Mouse (Mus musculus): Measurements from ENCODE around the gene Aifm1. TPM values are rescaled to one million over a fixed set of nuclear protein-coding genes. Genes with fewer than 3 reads are reported as not detected.

Aifm1 gene
- 28.5 and 38.8 TPM in 2 replicates for polyA plus RNA-seq (2014; fragmentation: Nextera tagmentation; extraction: Ambion mirVana)

DNA sequence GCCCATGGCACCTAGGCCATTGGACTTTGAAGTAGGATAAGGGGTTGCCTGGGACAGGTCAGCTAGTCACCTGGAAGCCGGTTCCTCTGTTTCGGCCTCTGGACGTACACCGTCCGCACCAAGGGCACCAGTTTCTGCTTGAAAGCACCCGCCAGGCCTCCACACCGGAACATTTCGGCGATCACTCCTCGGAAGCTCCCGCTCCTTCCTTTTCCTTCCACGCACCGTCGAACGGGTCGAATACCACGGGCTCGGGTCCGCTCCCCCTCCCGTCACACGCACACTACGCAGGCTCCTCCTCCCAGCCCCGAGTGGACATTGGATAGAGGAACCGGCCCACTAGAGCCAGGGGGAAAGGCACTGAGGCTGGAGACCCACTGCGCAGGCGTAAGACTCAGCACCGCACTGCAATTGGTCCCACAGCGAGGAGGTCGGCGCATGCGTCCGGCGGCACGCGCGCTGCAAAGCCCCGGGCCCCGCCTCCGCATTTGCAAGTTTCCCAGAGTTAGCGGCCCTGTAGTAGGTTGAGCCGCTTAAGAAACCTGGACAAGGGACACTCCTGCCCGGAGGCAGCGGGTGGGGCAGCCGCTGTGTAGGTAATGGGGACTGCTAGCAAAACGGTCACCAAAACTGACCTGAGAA, at the start of gene Aifm1:
Gene Aifm1, minus strand, starts transcription at position 398 of the 642 bp plus-strand sequence.
- Histone ChIP-seq H3K36me3 (ENCODE audit: control insufficient read depth, insufficient read depth, low read length) (no peaks in the 10 kb centered on the region), H3K27ac (replicated peaks; ENCODE audit: low read depth, low read length) (0 out of 2 replicates have a peak within 1 kb of the TSS, but pooled peaks have one; percentile 45), H3K27me3 (ENCODE audit: control insufficient read depth, insufficient read depth, low read length) (no peaks in the 10 kb centered on the region), H3K4me2 (ENCODE audit: low read length) (peak within 1 kb of the TSS; percentile 59), H3K4me3 (replicated peaks; ENCODE audit: low read depth, low read length) (peak within 1 kb of the TSS; percentile 48), H3K9ac (replicated peaks; ENCODE audit: low read length) (peak within 1 kb of the TSS; percentile 44; the same call in 1 of the 2 replicates), H3K4me1 (ENCODE audit: control insufficient read depth, insufficient read depth, low read length) (peaks cover 6% of the 10 kb centered on the region; the same call in 1 of the 2 replicates), H3K9me3 (ENCODE audit: control insufficient read depth, low read length) (no peaks in the 10 kb centered on the region)
- DNase-seq, result peak; percentile 94
- peak; percentile 97 for ATAC-seq (ENCODE audit: low FRiP score, low TSS enrichment)
- 25% methylated on average over 45 of the region's 45 CpGs for WGBS

DNA sequence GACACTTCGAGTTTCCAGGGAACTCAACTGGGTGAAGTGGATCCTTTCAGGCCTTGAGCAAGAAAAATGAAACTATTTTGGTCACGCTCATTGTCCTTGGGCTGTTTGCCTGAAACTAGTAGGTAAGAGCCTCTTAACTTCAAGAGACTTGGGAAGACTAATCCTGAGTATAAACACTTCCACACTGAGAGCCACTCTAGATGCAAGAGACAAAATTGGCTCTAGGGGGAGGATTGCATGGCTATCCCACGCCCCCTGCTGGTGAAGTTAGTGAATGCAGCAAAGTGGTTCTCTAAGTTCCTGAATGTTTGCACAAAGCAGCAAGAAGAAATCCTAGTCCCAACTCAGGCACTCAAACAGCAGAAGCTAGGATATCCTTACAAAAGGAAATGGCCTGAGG, 18.8 kb upstream of the Aifm1 start:
- ATAC-seq (ENCODE audit: low FRiP score, low TSS enrichment) (no peak), DNase-seq (peak; percentile 84)
- H3K27ac ChIP-seq (replicated peaks; ENCODE audit: low read depth, low read length), result no peak overlapping the region
- no peaks in the 10 kb centered on the region for H3K27me3 ChIP-seq (ENCODE audit: control insufficient read depth, insufficient read depth, low read length)
- no peaks in the 10 kb centered on the region for H3K36me3 ChIP-seq (ENCODE audit: control insufficient read depth, insufficient read depth, low read length)
- 33% methylated on average over 3 of the region's 3 CpGs for WGBS
- no peaks in the 10 kb centered on the region for H3K9me3 ChIP-seq (ENCODE audit: control insufficient read depth, low read length)
- no peak overlapping the region for H3K4me3 ChIP-seq (replicated peaks; ENCODE audit: low read depth, low read length)
- H3K9ac ChIP-seq (replicated peaks; ENCODE audit: low read length), result no peak overlapping the region
- no peak overlapping the region for H3K4me2 ChIP-seq (ENCODE audit: low read length)
- no peaks in the 10 kb centered on the region for H3K4me1 ChIP-seq (ENCODE audit: control insufficient read depth, insufficient read depth, low read length)

DNA sequence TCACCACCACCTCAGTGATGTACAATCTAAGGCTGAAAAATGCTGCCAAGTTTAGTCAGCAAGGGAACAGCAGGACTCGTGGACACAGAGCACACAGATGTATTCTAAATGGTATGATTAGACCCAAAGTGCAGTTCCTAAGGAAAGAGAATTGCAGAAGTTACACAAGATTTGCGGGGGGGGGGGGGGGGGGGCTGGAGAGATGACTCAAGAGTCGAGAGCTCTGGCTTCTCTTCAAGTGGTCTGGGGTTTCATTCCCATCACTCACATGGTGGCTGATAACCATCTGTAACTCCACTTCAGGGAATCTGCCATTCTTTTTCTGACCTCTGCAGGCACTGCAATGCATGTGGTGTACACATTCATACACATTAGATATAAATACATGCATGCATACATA, 13.1 kb upstream of the Aifm1 start:
- no peak overlapping the region for H3K9ac ChIP-seq (replicated peaks; ENCODE audit: low read length)
- H3K36me3 ChIP-seq (ENCODE audit: control insufficient read depth, insufficient read depth, low read length), result no peaks in the 10 kb centered on the region
- no peaks in the 10 kb centered on the region for H3K9me3 ChIP-seq (ENCODE audit: control insufficient read depth, low read length)
- H3K4me2 ChIP-seq (ENCODE audit: low read length), result no peak overlapping the region
- DNase-seq (no peak), ATAC-seq (ENCODE audit: low FRiP score, low TSS enrichment) (no peak)
- no peak overlapping the region for H3K27ac ChIP-seq (replicated peaks; ENCODE audit: low read depth, low read length)
- H3K27me3 ChIP-seq (ENCODE audit: control insufficient read depth, insufficient read depth, low read length), result no peaks in the 10 kb centered on the region
- H3K4me3 ChIP-seq (replicated peaks; ENCODE audit: low read depth, low read length), result no peak overlapping the region
- WGBS, result 66% methylated on average over 2 of the region's 3 CpGs
- 0 out of 2 replicates have a peak, but pooled peaks cover 7% of the 10 kb centered on the region for H3K4me1 ChIP-seq (ENCODE audit: control insufficient read depth, insufficient read depth, low read length)

- no peak for ATAC-seq (ENCODE audit: low FRiP score, low TSS enrichment)
- no peaks in the 10 kb centered on the region for H3K27me3 ChIP-seq (ENCODE audit: control insufficient read depth, insufficient read depth, low read length)
- no peaks in the 10 kb centered on the region for H3K36me3 ChIP-seq (ENCODE audit: control insufficient read depth, insufficient read depth, low read length)
- no peak overlapping the region for H3K9ac ChIP-seq (replicated peaks; ENCODE audit: low read length)
- 74% methylated on average over 8 of the region's 8 CpGs for WGBS
- no peak overlapping the region for H3K27ac ChIP-seq (replicated peaks; ENCODE audit: low read depth, low read length)
- H3K4me1 ChIP-seq (ENCODE audit: control insufficient read depth, insufficient read depth, low read length), result 0 out of 2 replicates have a peak, but pooled peaks cover 7% of the 10 kb centered on the region
- no peak for DNase-seq
- H3K4me3 ChIP-seq (replicated peaks; ENCODE audit: low read depth, low read length), result no peak overlapping the region
- H3K9me3 ChIP-seq (ENCODE audit: control insufficient read depth, low read length), result no peaks in the 10 kb centered on the region
- H3K4me2 ChIP-seq (ENCODE audit: low read length), result no peak overlapping the region
These were observed 12.5 kb upstream of the Aifm1 start for GRCm38 (mm10) chrX:48525866-48526265.

- DNase-seq, result no peak
- no peak overlapping the region for H3K27ac ChIP-seq (replicated peaks; ENCODE audit: low read depth, low read length)
- 0 out of 2 replicates have a peak, but pooled peaks cover 7% of the 10 kb centered on the region for H3K4me1 ChIP-seq (ENCODE audit: control insufficient read depth, insufficient read depth, low read length)
- no peak overlapping the region for H3K4me2 ChIP-seq (ENCODE audit: low read length)
- H3K36me3 ChIP-seq (ENCODE audit: control insufficient read depth, insufficient read depth, low read length), result no peaks in the 10 kb centered on the region
- H3K27me3 ChIP-seq (ENCODE audit: control insufficient read depth, insufficient read depth, low read length), result no peaks in the 10 kb centered on the region
- WGBS, result 66% methylated on average over 1 of the region's 1 CpGs
- H3K4me3 ChIP-seq (replicated peaks; ENCODE audit: low read depth, low read length), result no peak overlapping the region
- H3K9me3 ChIP-seq (ENCODE audit: control insufficient read depth, low read length), result no peaks in the 10 kb centered on the region
- H3K9ac ChIP-seq (replicated peaks; ENCODE audit: low read length), result no peak overlapping the region
- no peak for ATAC-seq (ENCODE audit: low FRiP score, low TSS enrichment)
These were observed 12.0 kb upstream of the Aifm1 start for GRCm38 (mm10) chrX:48525332-48525731.

DNA sequence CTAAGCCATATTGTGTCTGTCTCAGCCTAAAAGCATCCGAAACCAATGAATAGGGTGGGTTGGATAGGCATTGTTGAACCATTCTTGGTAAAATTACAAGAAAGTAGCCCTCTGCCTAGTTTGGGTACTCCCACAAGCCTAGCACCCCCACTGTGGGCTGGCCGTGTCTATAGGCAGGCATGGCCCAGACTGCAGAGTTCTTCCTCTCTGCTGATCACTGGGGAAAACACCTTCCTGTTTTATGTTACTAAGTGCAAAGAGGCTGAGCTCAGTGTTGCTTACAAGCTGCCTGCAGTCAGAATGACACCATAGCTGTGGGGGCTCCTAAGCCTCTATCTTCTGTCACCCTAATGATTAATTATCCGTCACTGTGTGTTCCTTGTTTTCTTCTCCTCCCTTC, 10.1 kb upstream of the Aifm1 start:
- Histone ChIP-seq H3K27ac (replicated peaks; ENCODE audit: low read depth, low read length) (no peak overlapping the region), H3K4me1 (ENCODE audit: control insufficient read depth, insufficient read depth, low read length) (0 out of 2 replicates have a peak, but pooled peaks cover 7% of the 10 kb centered on the region), H3K4me2 (ENCODE audit: low read length) (peak overlapping the region; percentile 71), H3K27me3 (ENCODE audit: control insufficient read depth, insufficient read depth, low read length) (no peaks in the 10 kb centered on the region), H3K36me3 (ENCODE audit: control insufficient read depth, insufficient read depth, low read length) (no peaks in the 10 kb centered on the region), H3K9ac (replicated peaks; ENCODE audit: low read length) (no peak overlapping the region), H3K9me3 (ENCODE audit: control insufficient read depth, low read length) (no peaks in the 10 kb centered on the region), H3K4me3 (replicated peaks; ENCODE audit: low read depth, low read length) (no peak overlapping the region)
- DNase-seq (no peak), ATAC-seq (ENCODE audit: low FRiP score, low TSS enrichment) (no peak)
- WGBS, result 64% methylated on average over 3 of the region's 3 CpGs

DNA sequence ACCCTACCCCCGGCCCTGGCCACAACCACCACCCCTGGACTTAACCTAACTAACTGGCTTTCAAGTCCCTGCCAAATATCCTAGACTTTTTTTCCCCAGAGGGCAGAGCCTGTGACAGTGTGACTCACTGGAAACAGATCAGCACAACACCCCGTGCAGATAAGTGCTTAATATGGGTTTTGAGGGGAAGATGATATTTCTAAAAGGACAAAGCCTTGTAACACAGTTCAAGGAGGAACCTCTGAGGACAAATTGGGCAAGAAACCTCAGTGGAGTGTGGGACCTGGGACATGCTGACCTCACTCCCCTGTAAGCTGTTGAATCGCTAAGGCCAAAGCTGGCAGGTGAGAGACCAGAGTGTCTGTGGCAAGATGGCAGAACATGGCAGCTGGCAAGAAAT, 8.3 kb upstream of the Aifm1 start:
- no peak for ATAC-seq (ENCODE audit: low FRiP score, low TSS enrichment)
- Histone ChIP-seq H3K27me3 (ENCODE audit: control insufficient read depth, insufficient read depth, low read length) (no peaks in the 10 kb centered on the region), H3K4me3 (replicated peaks; ENCODE audit: low read depth, low read length) (peak overlapping the region; percentile 48), H3K4me1 (ENCODE audit: control insufficient read depth, insufficient read depth, low read length) (0 out of 2 replicates have a peak, but pooled peaks cover 7% of the 10 kb centered on the region), H3K27ac (replicated peaks; ENCODE audit: low read depth, low read length) (no peak overlapping the region), H3K9ac (replicated peaks; ENCODE audit: low read length) (no peak overlapping the region; the same call in 1 of the 2 replicates), H3K9me3 (ENCODE audit: control insufficient read depth, low read length) (no peaks in the 10 kb centered on the region), H3K4me2 (ENCODE audit: low read length) (peak overlapping the region; percentile 71), H3K36me3 (ENCODE audit: control insufficient read depth, insufficient read depth, low read length) (no peaks in the 10 kb centered on the region)
- no peak for DNase-seq
- WGBS, result 83% methylated on average over 3 of the region's 3 CpGs

GRCm38 (mm10) chrX:48519549-48520085, 6.3 kb upstream of the Aifm1 start:
- no peak for ATAC-seq (ENCODE audit: low FRiP score, low TSS enrichment)
- no peaks in the 10 kb centered on the region for H3K9me3 ChIP-seq (ENCODE audit: control insufficient read depth, low read length)
- peak overlapping the region; percentile 95 for H3K27ac ChIP-seq (replicated peaks; ENCODE audit: low read depth, low read length)
- 21% methylated on average over 20 of the region's 20 CpGs for WGBS
- peak overlapping the region; percentile 71 for H3K4me2 ChIP-seq (ENCODE audit: low read length)
- H3K9ac ChIP-seq (replicated peaks; ENCODE audit: low read length), result peak overlapping the region; percentile 71
- H3K36me3 ChIP-seq (ENCODE audit: control insufficient read depth, insufficient read depth, low read length), result no peaks in the 10 kb centered on the region
- H3K27me3 ChIP-seq (ENCODE audit: control insufficient read depth, insufficient read depth, low read length), result no peaks in the 10 kb centered on the region
- 0 out of 2 replicates have a peak, but pooled peaks cover 7% of the 10 kb centered on the region for H3K4me1 ChIP-seq (ENCODE audit: control insufficient read depth, insufficient read depth, low read length)
- peak overlapping the region; percentile 48 for H3K4me3 ChIP-seq (replicated peaks; ENCODE audit: low read depth, low read length)
- peak; percentile 59 for DNase-seq

All from midbrain, embryonic 14.5 days (tissue).